Mouse (Mus musculus) stomach, postnatal 0 days (tissue): ENCODE results near the gene Prr13. TPM values are rescaled to one million over a fixed set of nuclear protein-coding genes. Genes with fewer than 3 reads are reported as not detected.

Experiments used
- ATAC-seq: fragments of 200-750 bp; cut with Nextera tagmentation; 2 replicates; pipeline ENCODE4 v1.8.0; 2017; ENCODE audit not compliant: low FRiP score, low TSS enrichment
- DNase-seq: peaks from one replicate; pipeline ENCODE4 v3.0.0-alpha.2; 2016; ENCODE audit warnings: low spot score
- H3K27ac ChIP-seq: fragments of 300-500 bp; sonication (generic); replicated peaks from 2 replicates; pipeline ENCODE4 v1.5.1; 2014; ENCODE audit warnings: mild to moderate bottlenecking, control low read depth
- H3K27me3 ChIP-seq: fragments of 300-500 bp; sonication (generic); 2 replicates; pipeline ENCODE4 v1.6.1; 2014; ENCODE audit warnings: low read length; ENCODE audit not compliant: control insufficient read depth, insufficient read depth
- H3K36me3 ChIP-seq: fragments of 300-500 bp; sonication (generic); 2 replicates; pipeline ENCODE4 v1.6.1; 2014; ENCODE audit warnings: low read length, mixed read lengths; ENCODE audit not compliant: control insufficient read depth, insufficient read depth
- H3K4me1 ChIP-seq: fragments of 300-500 bp; sonication (generic); replicated peaks from 2 replicates; pipeline ENCODE4 v1.6.1; 2014; ENCODE audit warnings: antibody characterized with exemption; ENCODE audit not compliant: control insufficient read depth, insufficient read depth
- H3K4me2 ChIP-seq: fragments of 300-500 bp; sonication (generic); replicated peaks from 2 replicates; pipeline ENCODE4 v1.6.1; 2014; ENCODE audit warnings: low read depth, mild to moderate bottlenecking, control low read depth, moderate library complexity
- H3K4me3 ChIP-seq: fragments of 300-500 bp; sonication (generic); 2 replicates; pipeline ENCODE4 v1.5.1; 2014; ENCODE audit warnings: low read depth, low read length, control low read depth
- H3K9ac ChIP-seq: fragments of 300-500 bp; sonication (generic); 2 replicates; pipeline ENCODE4 v1.6.1; 2014; ENCODE audit warnings: mild to moderate bottlenecking, low read length, control low read depth, mixed read lengths
- H3K9me3 ChIP-seq: fragments of 300-500 bp; sonication (generic); 2 replicates; pipeline ENCODE4 v1.6.1; 2016; ENCODE audit warnings: low read length; ENCODE audit not compliant: control insufficient read depth
- CTCF ChIP-seq: IDR thresholded peaks from 2 replicates; pipeline ENCODE4 v1.5.1; 2016; ENCODE audit warnings: antibody characterized with exemption, low read depth, mild to moderate bottlenecking, moderate library complexity
- EP300 ChIP-seq: optimal IDR thresholded peaks from 2 replicates; pipeline ENCODE3; 2016; ENCODE audit warnings: antibody characterized with exemption
- WGBS: fragments of 180-500 bp; shearing (Covaris S2); extraction: QIAGEN DNeasy Blood & Tissue Kit; methylation state at CpG from one replicate; pipeline ENCODE4 v1.1.7; 2014; 5-methylcytosine and 5-hydroxymethylcytosine counted together
- polyA plus RNA-seq: library from polyadenylated mRNA; unstranded; fragments of >200 nt; fragmentation: Nextera tagmentation; extraction: Ambion mirVana; gene quantifications from 2 replicates; pipeline ENCODE4 v1.2.1, GENCODE M21; 2015

Prr13 gene
- polyA plus RNA-seq, 1 experiment from 2014 or later = 339 TPM

DNA sequence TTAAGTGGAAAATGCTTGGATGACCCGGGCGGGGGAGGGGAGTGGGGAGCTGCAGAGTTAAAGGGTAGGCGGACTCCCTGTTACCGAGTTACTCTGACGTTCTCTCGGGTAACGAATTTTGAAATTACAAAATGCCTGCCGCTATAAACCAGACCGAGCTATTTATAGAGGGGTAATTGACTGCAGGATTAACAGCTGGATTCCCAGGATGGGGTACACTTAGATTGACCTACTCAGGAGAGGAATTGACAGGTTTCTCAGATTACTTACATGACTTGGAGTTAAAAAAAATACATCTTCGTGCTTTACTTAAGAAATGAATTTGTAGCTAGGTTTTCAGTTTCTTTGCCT lies 12.4 kb downstream of the Prr13 start:
- no peak for DNase-seq
- Histone ChIP-seq H3K9ac (peak overlapping the region; percentile 95), H3K4me3 (peak overlapping the region; percentile 82), H3K9me3 (no peaks in the 10 kb centered on the region), H3K27me3 (no peaks in the 10 kb centered on the region), H3K4me2 (peak overlapping the region; percentile 63), H3K4me1 (no peaks in the 10 kb centered on the region), H3K27ac (peak overlapping the region; percentile 97), H3K36me3 (no peaks in the 10 kb centered on the region; the same call in 1 of the 2 replicates)
- 1% methylated on average over 10 of the region's 10 CpGs for WGBS
- TF ChIP-seq EP300 (no peak), CTCF (no peak)
- ATAC-seq = no peak

DNA sequence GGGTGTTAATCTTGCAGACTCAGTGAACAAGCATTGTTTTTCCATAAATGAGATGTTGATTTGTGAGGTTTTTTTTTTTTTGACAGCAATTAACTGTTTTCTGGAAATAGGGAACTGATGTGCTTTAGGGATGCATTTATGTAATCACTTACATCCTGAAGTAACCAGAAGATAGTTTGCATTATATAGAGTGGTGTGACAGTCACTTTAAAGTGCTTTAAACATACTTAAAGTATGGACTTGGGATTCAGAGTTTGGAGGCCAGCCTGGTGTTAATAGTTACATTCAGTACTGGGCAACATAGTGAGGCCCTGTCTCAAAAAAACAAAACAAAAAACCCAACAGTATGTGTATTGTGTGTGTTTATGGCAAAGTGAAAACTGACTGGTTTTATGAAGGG lies 12.9 kb downstream of the Prr13 start:
- H3K36me3 ChIP-seq = no peaks in the 10 kb centered on the region; the same call in 1 of the 2 replicates
- ATAC-seq (no peak), DNase-seq (no peak)
- H3K27ac ChIP-seq = no peak overlapping the region
- no peaks in the 10 kb centered on the region for H3K27me3 ChIP-seq
- no peak overlapping the region for H3K9ac ChIP-seq
- H3K4me3 ChIP-seq = peak overlapping the region; percentile 82
- no peaks in the 10 kb centered on the region for H3K4me1 ChIP-seq
- no peaks in the 10 kb centered on the region for H3K9me3 ChIP-seq
- H3K4me2 ChIP-seq = peak overlapping the region; percentile 63
- TF ChIP-seq CTCF (no peak), EP300 (no peak)

DNA sequence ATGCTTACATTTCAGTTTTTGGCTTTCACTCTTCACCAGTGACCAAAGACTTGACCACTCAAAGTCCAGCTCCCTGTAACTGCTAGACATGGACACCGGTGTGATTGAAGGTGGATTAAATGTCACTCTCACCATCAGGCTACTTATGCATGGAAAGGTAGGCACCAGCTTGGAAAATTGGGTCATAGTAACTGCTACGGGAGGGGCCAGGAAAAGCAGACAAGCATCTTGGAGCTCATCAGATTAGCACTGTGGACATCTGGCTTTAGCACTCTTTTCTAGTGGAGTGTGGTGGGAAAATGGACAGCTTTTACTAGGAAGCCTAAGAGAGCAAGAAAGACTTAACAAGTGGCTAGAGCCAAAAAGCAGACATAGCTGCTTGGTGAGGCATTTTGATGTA lies 14.4 kb downstream of the Prr13 start:
- no peaks in the 10 kb centered on the region for H3K9me3 ChIP-seq
- no peak overlapping the region for H3K27ac ChIP-seq
- ATAC-seq (no peak), DNase-seq (no peak)
- H3K4me3 ChIP-seq = no peak overlapping the region
- no peak for TF ChIP-seq EP300
- no peak for TF ChIP-seq CTCF
- no peak overlapping the region for H3K4me2 ChIP-seq
- H3K27me3 ChIP-seq = no peaks in the 10 kb centered on the region
- 57% methylated on average over 2 of the region's 2 CpGs for WGBS
- no peaks in the 10 kb centered on the region for H3K4me1 ChIP-seq
- no peak overlapping the region for H3K9ac ChIP-seq
- no peaks in the 10 kb centered on the region; the same call in 1 of the 2 replicates for H3K36me3 ChIP-seq

DNA sequence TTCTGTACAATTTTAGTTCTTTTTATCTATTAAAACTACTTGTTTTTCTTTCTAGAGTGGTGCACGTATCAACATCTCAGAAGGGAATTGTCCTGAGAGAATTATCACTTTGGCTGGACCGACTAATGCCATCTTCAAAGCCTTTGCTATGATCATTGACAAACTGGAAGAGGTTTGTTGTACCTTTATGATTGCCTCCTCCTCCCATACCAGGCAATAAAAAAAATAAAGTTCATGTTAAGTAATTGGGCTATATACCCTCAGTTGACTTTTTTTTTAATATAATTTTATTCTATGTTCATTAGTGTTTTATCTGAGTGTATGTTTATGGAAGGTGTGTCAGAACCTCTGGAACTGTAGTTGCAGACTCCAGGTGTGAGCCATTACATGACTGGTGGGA lies 15.7 kb downstream of the Prr13 start:
- no peaks in the 10 kb centered on the region; the same call in 1 of the 2 replicates for H3K36me3 ChIP-seq

DNA sequence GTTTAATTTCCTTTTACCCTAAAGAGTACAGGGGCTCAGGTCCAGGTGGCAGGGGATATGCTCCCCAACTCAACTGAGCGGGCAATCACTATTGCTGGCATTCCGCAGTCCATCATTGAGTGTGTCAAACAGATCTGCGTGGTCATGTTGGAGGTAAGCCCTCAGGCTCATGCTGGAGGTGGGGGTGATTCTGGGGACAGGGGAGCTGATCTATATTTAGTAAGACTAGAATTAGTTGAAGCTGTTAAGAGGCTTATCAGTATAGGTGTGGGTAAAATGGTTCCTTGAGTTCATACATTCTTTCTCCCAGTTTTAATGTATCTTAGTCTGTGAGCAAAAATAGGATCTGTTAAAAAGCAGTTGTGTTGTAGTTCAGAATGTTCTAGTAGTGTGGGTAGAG lies 24.3 kb downstream of the Prr13 start:
- H3K27me3 ChIP-seq = no peaks in the 10 kb centered on the region
- no peak overlapping the region for H3K9ac ChIP-seq
- no peaks in the 10 kb centered on the region for H3K4me1 ChIP-seq
- H3K36me3 ChIP-seq = peaks cover 22% of the 10 kb centered on the region
- WGBS = 75% methylated on average over 3 of the region's 3 CpGs
- DNase-seq = no peak
- H3K4me2 ChIP-seq = no peak overlapping the region
- H3K27ac ChIP-seq = no peak overlapping the region
- H3K4me3 ChIP-seq = no peak overlapping the region
- H3K9me3 ChIP-seq = no peaks in the 10 kb centered on the region
- no peak for ATAC-seq
- no peak for TF ChIP-seq CTCF
- no peak for TF ChIP-seq EP300

More for the DNA sequence above, 15.7 kb downstream of the Prr13 start:
- ATAC-seq (no peak), DNase-seq (no peak)
- Histone ChIP-seq H3K4me1 (no peaks in the 10 kb centered on the region), H3K9ac (no peak overlapping the region), H3K4me2 (no peak overlapping the region), H3K4me3 (no peak overlapping the region), H3K27me3 (no peaks in the 10 kb centered on the region), H3K9me3 (no peaks in the 10 kb centered on the region), H3K27ac (no peak overlapping the region)
- TF ChIP-seq CTCF = no peak
- TF ChIP-seq EP300 = no peak
- 92% methylated on average over 2 of the region's 2 CpGs for WGBS

DNA sequence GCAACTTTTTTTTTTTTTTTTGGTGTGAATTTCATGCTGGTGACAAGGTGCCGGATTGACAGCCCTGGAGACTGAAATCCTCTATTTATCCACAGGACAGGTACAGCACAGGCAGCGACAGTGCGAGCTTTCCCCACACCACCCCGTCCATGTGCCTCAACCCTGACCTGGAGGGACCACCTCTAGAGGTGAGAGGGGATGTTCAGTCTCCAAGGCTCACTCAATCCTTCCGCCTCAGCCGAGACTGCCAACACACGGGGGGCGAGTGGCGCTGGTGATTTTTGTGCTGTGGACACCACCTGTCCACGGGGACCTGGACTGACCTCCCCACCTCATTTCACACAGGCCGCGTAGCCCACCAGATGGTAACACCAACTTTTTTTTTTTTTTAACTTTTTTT lies 27.0 kb downstream of the Prr13 start:
- Histone ChIP-seq H3K9ac (no peak overlapping the region), H3K36me3 (peaks cover 36% of the 10 kb centered on the region), H3K4me1 (no peaks in the 10 kb centered on the region), H3K27me3 (no peaks in the 10 kb centered on the region), H3K4me2 (no peak overlapping the region), H3K4me3 (no peak overlapping the region), H3K27ac (no peak overlapping the region), H3K9me3 (no peaks in the 10 kb centered on the region)
- no peak for TF ChIP-seq EP300
- no peak for DNase-seq
- WGBS = 91% methylated on average over 12 of the region's 12 CpGs
- no peak for ATAC-seq

DNA sequence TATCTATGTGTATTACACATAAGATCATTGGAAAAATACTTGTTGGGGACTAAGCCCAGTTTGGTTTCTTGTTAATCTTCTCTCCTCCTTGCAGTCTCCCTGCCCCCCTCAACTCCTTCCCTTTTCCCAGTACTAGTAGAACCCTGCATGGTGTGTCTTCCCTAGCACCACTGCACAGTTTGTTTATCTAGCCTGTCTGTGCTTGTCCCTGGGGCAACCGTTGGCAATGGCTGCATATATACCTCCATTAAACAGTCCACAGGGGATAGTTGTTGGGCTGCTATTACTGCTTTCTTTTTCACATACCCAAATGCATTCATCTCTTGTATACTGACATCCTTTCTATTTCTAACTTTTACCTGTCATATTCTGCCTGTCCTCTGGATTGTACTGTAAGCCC lies 28.8 kb downstream of the Prr13 start:
- Histone ChIP-seq H3K9ac (no peak overlapping the region), H3K9me3 (no peaks in the 10 kb centered on the region), H3K27ac (no peak overlapping the region), H3K27me3 (no peaks in the 10 kb centered on the region), H3K4me3 (no peak overlapping the region), H3K4me2 (no peak overlapping the region), H3K4me1 (no peaks in the 10 kb centered on the region), H3K36me3 (peaks cover 43% of the 10 kb centered on the region)
- TF ChIP-seq EP300 = no peak
- no peak for TF ChIP-seq CTCF
- ATAC-seq (no peak), DNase-seq (no peak)
- 34% methylated on average over 1 of the region's 1 CpGs for WGBS
